Mouse (Mus musculus) MEL (cell line): Measurements from ENCODE around the gene Sdccag8. TPM values are rescaled to one million over a fixed set of nuclear protein-coding genes. Genes with fewer than 3 reads are reported as not detected.

Source experiments
- DNase-seq: peaks from one replicate; pipeline ENCODE4 v3.0.0; 2011; ENCODE audit warnings: low read depth, low spot score
- H3K27ac ChIP-seq: 2 replicates; pipeline ENCODE4 v1.5.1; 2012; ENCODE audit warnings: low read depth, mild to moderate bottlenecking, control low read depth, low read length, moderate library complexity; ENCODE audit not compliant: control insufficient read depth
- H3K27me3 ChIP-seq, 2 experiments: fragments of 150-350 bp in 1 of 2; sonication (generic) in 1 of 2; 2 replicates each; pipeline ENCODE4 v1.6.1; 2012; ENCODE audit warnings: low read length in 2 of 2, mild to moderate bottlenecking in 2 of 2, improper control_type of control experiment in 1 of 2, moderate library complexity in 1 of 2; ENCODE audit not compliant: insufficient read depth in 2 of 2, control insufficient read depth in 1 of 2
- H3K36me3 ChIP-seq, 2 experiments: 2 replicates each; pipeline ENCODE4 v1.6.1; 2012 to 2014; ENCODE audit warnings: low read length in 2 of 2, improper control_type of control experiment in 1 of 2, inconsistent platforms in 1 of 2, mild to moderate bottlenecking in 1 of 2; ENCODE audit not compliant: insufficient read depth in 2 of 2, control insufficient read depth in 1 of 2
- H3K4me1 ChIP-seq, 2 experiments: fragments of 150-350 bp in 1 of 2; sonication (generic) in 1 of 2; 2 replicates each; pipeline ENCODE4 v1.6.1; 2012; ENCODE audit warnings: low read length in 2 of 2, improper control_type of control experiment in 1 of 2, mild to moderate bottlenecking in 1 of 2; ENCODE audit not compliant: insufficient read depth in 2 of 2, control insufficient read depth in 1 of 2
- H3K4me3 ChIP-seq, 2 experiments: fragments of 150-350 bp in 1 of 2; sonication (generic) in 1 of 2; 2 replicates each; pipeline ENCODE4 v1.5.1; 2012; ENCODE audit warnings: low read depth in 2 of 2, low read length in 2 of 2, mild to moderate bottlenecking in 2 of 2, moderate library complexity in 2 of 2, control low read depth in 1 of 2, improper control_type of control experiment in 1 of 2; ENCODE audit not compliant: control insufficient read depth in 1 of 2, insufficient read depth in 1 of 2
- H3K79me2 ChIP-seq: 2 replicates; pipeline ENCODE4 v1.6.1; 2012; ENCODE audit warnings: mild to moderate bottlenecking, low read length, moderate library complexity; ENCODE audit not compliant: control insufficient read depth, poor library complexity, insufficient read depth
- H3K9ac ChIP-seq: 2 replicates; pipeline ENCODE4 v1.6.1; 2012; ENCODE audit warnings: low read depth, mild to moderate bottlenecking, control low read depth, low read length, moderate library complexity; ENCODE audit not compliant: control insufficient read depth, poor library complexity, severe bottlenecking
- H3K9me3 ChIP-seq: fragments of 150-350 bp; sonication (generic); replicated peaks from 2 replicates; pipeline ENCODE4 v1.6.1; 2012; ENCODE audit warnings: mild to moderate bottlenecking, low read length, improper control_type of control experiment, moderate library complexity; ENCODE audit not compliant: insufficient read depth
- BHLHE40 ChIP-seq: IDR thresholded peaks from 2 replicates; pipeline ENCODE4 v1.6.1; 2012; ENCODE audit warnings: low read depth, mild to moderate bottlenecking, inconsistent platforms, low read length, improper control_type of control experiment, borderline replicate concordance
- CHD1 ChIP-seq: IDR thresholded peaks from 2 replicates; pipeline ENCODE4 v1.6.1; 2012; ENCODE audit warnings: low read depth, mild to moderate bottlenecking, inconsistent platforms, low read length, improper control_type of control experiment
- CHD2 ChIP-seq: IDR thresholded peaks from 2 replicates; pipeline ENCODE4 v1.6.1; 2011; ENCODE audit warnings: low read length, improper control_type of control experiment
- CTCF ChIP-seq, 3 experiments: IDR thresholded peaks in 2 of 3; conservative IDR thresholded peaks in 1 of 3; 2 replicates each; pipeline ENCODE4 v1.5.1; 2011 to 2012; ENCODE audit warnings: low read length in 3 of 3, low read depth in 2 of 3, mild to moderate bottlenecking in 2 of 3, improper control_type of control experiment in 1 of 3, inconsistent platforms in 1 of 3, mixed read lengths in 1 of 3, moderate library complexity in 1 of 3; ENCODE audit not compliant: control insufficient read depth in 1 of 3, insufficient read depth in 1 of 3, poor library complexity in 1 of 3, severe bottlenecking in 1 of 3
- E2F4 ChIP-seq: IDR thresholded peaks from 2 replicates; pipeline ENCODE4 v1.6.1; 2011; ENCODE audit warnings: low read depth, low read length, improper control_type of control experiment, borderline replicate concordance
- ELF1 ChIP-seq: IDR thresholded peaks from 2 replicates; pipeline ENCODE4 v1.6.1; 2014; ENCODE audit warnings: low read depth, mild to moderate bottlenecking, inconsistent platforms, low read length, improper control_type of control experiment, moderate library complexity
- EP300 ChIP-seq, 2 experiments: IDR thresholded peaks; 2 replicates each; pipeline ENCODE4 v1.6.1; 2011; ENCODE audit warnings: improper control_type of control experiment in 2 of 2, low read length in 2 of 2, low read depth in 1 of 2, mild to moderate bottlenecking in 1 of 2
- ETS1 ChIP-seq: IDR thresholded peaks from 2 replicates; pipeline ENCODE4 v1.6.1; 2012; ENCODE audit warnings: low read depth, mild to moderate bottlenecking, inconsistent platforms, low read length, improper control_type of control experiment, moderate library complexity
- GABPA ChIP-seq: IDR thresholded peaks from 2 replicates; pipeline ENCODE4 v1.6.1; 2012; ENCODE audit warnings: low read depth, mild to moderate bottlenecking, inconsistent platforms, low read length, improper control_type of control experiment, moderate library complexity
- GATA1 ChIP-seq: IDR thresholded peaks from 2 replicates; pipeline ENCODE4 v1.6.1; 2011; ENCODE audit warnings: low read depth, low read length, improper control_type of control experiment
- HCFC1 ChIP-seq: IDR thresholded peaks from 2 replicates; pipeline ENCODE4 v1.6.1; 2012; ENCODE audit warnings: low read depth, mild to moderate bottlenecking, inconsistent platforms, low read length, improper control_type of control experiment, moderate library complexity
- JUND ChIP-seq: IDR thresholded peaks from 2 replicates; pipeline ENCODE4 v1.6.1; 2011; ENCODE audit warnings: low read depth, mild to moderate bottlenecking, improper control_type of control experiment, low read length
- KAT2A ChIP-seq: conservative IDR thresholded peaks from 2 replicates; pipeline ENCODE4 v1.6.1; 2012; ENCODE audit warnings: low read depth, low read length, improper control_type of control experiment, inconsistent platforms
- MAFK ChIP-seq: IDR thresholded peaks from 2 replicates; pipeline ENCODE4 v1.6.1; 2011; ENCODE audit warnings: low read depth, mild to moderate bottlenecking, low read length, improper control_type of control experiment, borderline replicate concordance
- MAX ChIP-seq: IDR thresholded peaks from 2 replicates; pipeline ENCODE4 v1.6.1; 2011; ENCODE audit warnings: low read length, improper control_type of control experiment
- MAZ ChIP-seq: IDR thresholded peaks from 2 replicates; pipeline ENCODE4 v1.6.1; 2012; ENCODE audit warnings: low read depth, mild to moderate bottlenecking, inconsistent platforms, low read length, improper control_type of control experiment
- MEF2A ChIP-seq: IDR thresholded peaks from 2 replicates; pipeline ENCODE4 v1.6.1; 2014; ENCODE audit warnings: low read depth, mild to moderate bottlenecking, inconsistent platforms, low read length, improper control_type of control experiment; ENCODE audit not compliant: poor library complexity, insufficient replicate concordance, severe bottlenecking; ENCODE audit errors: extremely low read depth
- MXI1 ChIP-seq: IDR thresholded peaks from 2 replicates; pipeline ENCODE4 v1.6.1; 2011; ENCODE audit warnings: mild to moderate bottlenecking, low read depth, low read length, improper control_type of control experiment
- MYB ChIP-seq: IDR thresholded peaks from 2 replicates; pipeline ENCODE4 v1.6.1; 2011; ENCODE audit warnings: mild to moderate bottlenecking, low read depth, low read length, improper control_type of control experiment
- MYC ChIP-seq: IDR thresholded peaks from 2 replicates; pipeline ENCODE4 v1.6.1; 2011; ENCODE audit warnings: low read depth, mild to moderate bottlenecking, low read length, improper control_type of control experiment, moderate library complexity
- NELFE ChIP-seq: IDR thresholded peaks from 2 replicates; pipeline ENCODE4 v1.6.1; 2011; ENCODE audit warnings: low read depth, low read length, improper control_type of control experiment
- NRF1 ChIP-seq: IDR thresholded peaks from 2 replicates; pipeline ENCODE4 v1.6.1; 2014; ENCODE audit warnings: low read depth, mild to moderate bottlenecking, inconsistent platforms, low read length, improper control_type of control experiment, moderate library complexity; ENCODE audit not compliant: poor library complexity, insufficient read depth, severe bottlenecking
- POLR2A ChIP-seq, 2 experiments: IDR thresholded peaks; 2 replicates each; pipeline ENCODE4 v1.6.1; 2011 to 2012; ENCODE audit warnings: low read length in 2 of 2, mild to moderate bottlenecking in 2 of 2, control low read depth in 1 of 2, improper control_type of control experiment in 1 of 2, low read depth in 1 of 2, moderate library complexity in 1 of 2; ENCODE audit not compliant: control insufficient read depth in 1 of 2, insufficient read depth in 1 of 2, poor library complexity in 1 of 2
- POLR2AphosphoS2 ChIP-seq: IDR thresholded peaks from 2 replicates; pipeline ENCODE4 v1.6.1; 2011; ENCODE audit warnings: low read length, improper control_type of control experiment
- POLR2AphosphoS5 ChIP-seq: IDR thresholded peaks from 2 replicates; pipeline ENCODE4 v1.6.1; 2012; ENCODE audit warnings: low read depth, borderline replicate concordance, mild to moderate bottlenecking, inconsistent platforms, low read length, moderate library complexity, mixed read lengths
- SIN3A ChIP-seq: IDR thresholded peaks from 2 replicates; pipeline ENCODE4 v1.6.1; 2012; ENCODE audit warnings: low read length, improper control_type of control experiment, inconsistent platforms
- TAL1 ChIP-seq: IDR thresholded peaks from 2 replicates; pipeline ENCODE4 v1.6.1; 2012; ENCODE audit warnings: mild to moderate bottlenecking, inconsistent platforms, low read length, moderate library complexity, mixed read lengths
- TBP ChIP-seq: IDR thresholded peaks from 2 replicates; pipeline ENCODE4 v1.8.0; 2011; ENCODE audit warnings: low read depth, low read length, improper control_type of control experiment
- TCF12 ChIP-seq: IDR thresholded peaks from 2 replicates; pipeline ENCODE4 v1.6.1; 2014; ENCODE audit warnings: low read depth, mild to moderate bottlenecking, inconsistent platforms, low read length, improper control_type of control experiment, moderate library complexity
- UBTF ChIP-seq: IDR thresholded peaks from 2 replicates; pipeline ENCODE4 v1.6.1; 2012; ENCODE audit warnings: low read depth, mild to moderate bottlenecking, inconsistent platforms, low read length, improper control_type of control experiment, moderate library complexity, borderline replicate concordance; ENCODE audit not compliant: insufficient read depth
- USF1 ChIP-seq: IDR thresholded peaks from 2 replicates; pipeline ENCODE4 v1.6.1; 2014; ENCODE audit warnings: low read depth, mild to moderate bottlenecking, inconsistent platforms, low read length, improper control_type of control experiment, moderate library complexity
- ZC3H11A ChIP-seq: IDR thresholded peaks from 2 replicates; pipeline ENCODE4 v1.6.1; 2012; ENCODE audit warnings: low read depth, mild to moderate bottlenecking, inconsistent platforms, low read length, improper control_type of control experiment
- ZKSCAN1 ChIP-seq: IDR thresholded peaks from 2 replicates; pipeline ENCODE4 v1.6.1; 2012; ENCODE audit warnings: low read depth, mild to moderate bottlenecking, inconsistent platforms, low read length, improper control_type of control experiment, moderate library complexity
- ZMIZ1 ChIP-seq: IDR thresholded peaks from 2 replicates; pipeline ENCODE4 v1.6.1; 2012; ENCODE audit warnings: low read depth, mild to moderate bottlenecking, inconsistent platforms, low read length, improper control_type of control experiment, moderate library complexity
- ZNF384 ChIP-seq: IDR thresholded peaks from 2 replicates; pipeline ENCODE4 v1.6.1; 2012; ENCODE audit warnings: low read depth, mild to moderate bottlenecking, inconsistent platforms, low read length, improper control_type of control experiment
- polyA plus RNA-seq, 2 experiments: library from polyadenylated mRNA; stranded (reverse) in 1 of 2; unstranded in 1 of 2; fragments of >175 nt in 1 of 2; fragments of >200 nt in 1 of 2; gene quantifications; 2 replicates each; pipeline versions ENCODE4 v1.2.1 to v1.2.4; 2012; ENCODE audit warnings: low replicate concordance in 2 of 2, low read depth in 1 of 2; ENCODE audit not compliant: insufficient read length in 2 of 2, insufficient read depth in 1 of 2, missing spikeins in 1 of 2
- total RNA-seq: library from RNA; depleted of rRNA; stranded (reverse); fragments of 300-350 nt; gene quantifications from 2 replicates; pipeline ENCODE4 v1.2.3, GENCODE M21; 2012; rRNA removed

Gene Sdccag8
- total RNA-seq, result 4.6 and 4.9 TPM in 2 replicates
- polyA plus RNA-seq, result 1 to 10 TPM in 1 of 2 experiments, not detected in 1; 7.8 TPM

DNA sequence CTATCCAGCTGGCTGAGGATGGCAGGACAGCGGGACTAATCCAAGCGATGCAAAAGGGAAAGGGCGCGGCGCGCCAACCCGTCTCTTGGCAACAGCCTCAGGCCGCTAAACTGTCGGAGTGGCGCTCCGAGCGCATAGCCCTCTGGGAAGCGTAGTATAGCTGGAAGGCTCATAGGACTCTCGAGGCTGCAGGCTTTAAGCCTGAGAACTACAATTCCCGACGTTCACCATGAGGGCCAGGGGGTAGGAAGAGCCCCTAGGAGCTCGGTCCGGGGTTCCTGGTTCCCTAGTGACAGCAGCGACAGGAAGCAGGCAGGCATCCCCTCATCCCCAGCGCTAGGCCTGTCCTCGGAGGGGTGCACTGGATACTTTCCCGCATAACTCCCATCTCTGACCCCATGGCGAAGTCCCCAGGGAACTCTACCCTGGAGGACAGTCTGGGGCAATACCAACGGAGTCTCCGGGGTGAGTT lies at the start of gene Sdccag8:
TSS of gene Sdccag8 (plus strand) at position 70 of the 472 bp plus-strand sequence.
- Histone ChIP-seq H3K9ac (peak within 1 kb of the TSS; percentile 93), H3K9me3 (no peaks in the 10 kb centered on the region), H3K36me3 (peaks cover 0 to 19% of the 10 kb centered on the region in 2 experiments; a peak in 2 of 4 replicates), H3K4me1 (peaks cover 0 to 4% of the 10 kb centered on the region in 2 experiments; a peak in 1 of 4 replicates), H3K27ac (peak within 1 kb of the TSS; percentile 98), H3K79me2 (peaks cover 27% of the 10 kb centered on the region), H3K4me3 (peak within 1 kb of the TSS; percentile 79 to 88), H3K27me3 (no peaks in the 10 kb centered on the region)
- no peak for TF ChIP-seq EP300 (IDR thresholded peaks at IDR 0.05; ENCODE audit: low read depth in 1 of 2, low read length in 2 of 2)
- no peak for TF ChIP-seq POLR2AphosphoS2
- TF ChIP-seq MAFK, result no peak
- no peak for TF ChIP-seq ZMIZ1
- no peak for TF ChIP-seq POLR2AphosphoS5
- no peak; the same call in 1 of the 2 replicates for TF ChIP-seq TBP
- no peak for TF ChIP-seq BHLHE40
- peak; percentile 96 for TF ChIP-seq ELF1
- TF ChIP-seq ZC3H11A, result no peak
- TF ChIP-seq CHD1, result no peak
- no peak for TF ChIP-seq ZNF384
- TF ChIP-seq USF1, result no peak
- TF ChIP-seq GATA1, result no peak
- peak; percentile 91 for TF ChIP-seq SIN3A
- TF ChIP-seq GABPA, result no peak
- no peak for TF ChIP-seq CTCF (IDR thresholded peaks at IDR 0.05 in 2 of 3, conservative IDR thresholded peaks at IDR 0.05 in 1 of 3; ENCODE audit: control insufficient read depth in 1 of 3, insufficient read depth in 1 of 3, low read depth in 2 of 3, low read length in 3 of 3, poor library complexity in 1 of 3, severe bottlenecking in 1 of 3)
- no peak for TF ChIP-seq MEF2A
- peak; percentile 92 for TF ChIP-seq HCFC1
- TF ChIP-seq TCF12, result no peak
- peak in 1 of 2 experiments; percentile 63; a peak in 1 of 4 replicates for TF ChIP-seq POLR2A (IDR thresholded peaks at IDR 0.05; ENCODE audit: control insufficient read depth in 1 of 2, insufficient read depth in 1 of 2, low read depth in 1 of 2, low read length in 2 of 2, poor library complexity in 1 of 2)
- TF ChIP-seq ETS1, result no peak
- TF ChIP-seq NRF1, result 0 out of 2 replicates have a peak, but pooled peaks have one; percentile 30
- TF ChIP-seq TAL1, result no peak
- TF ChIP-seq MYB, result peak; percentile 92
- peak; percentile 88 for TF ChIP-seq MAZ
- no peak for TF ChIP-seq JUND
- TF ChIP-seq NELFE, result peak; percentile 55
- TF ChIP-seq ZKSCAN1, result no peak
- no peak for TF ChIP-seq MAX
- peak; percentile 88 for TF ChIP-seq KAT2A
- TF ChIP-seq E2F4, result peak; percentile 45
- TF ChIP-seq CHD2, result no peak
- TF ChIP-seq UBTF, result no peak
- no peak; the same call in 1 of the 2 replicates for TF ChIP-seq MXI1
- 0 out of 2 replicates have a peak, but pooled peaks have one; percentile 39 for TF ChIP-seq MYC
- DNase-seq, result peak; percentile 98
